Mouse (Mus musculus): ENCODE measurements at regions not wholly inside any gene's neighbourhood (a gene's known extent, or its start where the extent isn't known, plus 50 kb on each side); places are given as distances from the start of the nearest gene placed in this dataset.

DNA sequence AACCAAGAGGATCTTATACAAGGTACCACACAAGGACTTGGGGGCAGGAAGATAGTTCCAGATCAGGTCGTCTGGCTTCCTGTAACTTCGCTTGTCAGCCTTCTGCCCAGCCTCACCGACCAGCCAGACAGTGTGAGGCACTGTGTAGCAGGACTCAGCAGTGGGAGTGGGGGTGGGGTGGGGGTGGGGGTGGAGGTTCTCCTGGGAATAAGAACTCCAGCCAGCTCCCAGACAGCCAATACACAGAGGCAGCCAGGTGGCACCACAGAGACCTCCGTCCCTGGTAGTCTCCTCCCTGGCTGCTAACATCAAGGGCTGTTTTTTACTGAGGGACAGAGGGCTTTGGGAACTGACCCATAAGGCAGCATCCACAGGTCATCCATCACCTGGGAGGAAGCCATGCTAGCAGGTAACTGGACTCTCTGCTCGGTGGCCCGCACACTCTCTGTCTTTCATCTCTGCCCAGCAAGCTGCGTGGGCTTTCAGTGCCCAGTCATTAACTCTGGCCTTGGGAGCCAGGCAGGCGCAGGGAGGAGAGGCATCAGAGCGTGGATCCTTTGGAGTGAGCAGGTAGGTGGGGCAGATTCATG lies 60.3 kb upstream of the Wnt4 start:
- no peak for TF ChIP-seq POLR2A (IDR thresholded peaks at IDR 0.05; ENCODE audit: control insufficient read depth, low read depth, low read length)
- TF ChIP-seq CTCF (IDR thresholded peaks at IDR 0.05; ENCODE audit: control insufficient read depth, insufficient read depth, insufficient replicate concordance, low read depth, low read length) = no peak

Measured in testis, adult 2 months (tissue).